Mouse (Mus musculus) hindbrain, embryonic 16.5 days (tissue): Measurements from ENCODE around the gene Cdk12. TPM values are rescaled to one million over a fixed set of nuclear protein-coding genes. Genes with fewer than 3 reads are reported as not detected.

ENCODE experiments used
- microRNA-seq: library from miRNA; unstranded; fragments of <30 nt; microRNA quantifications from one replicate; pipeline ENCODE4, GENCODE M21; 2017
- polyA plus RNA-seq: library from polyadenylated mRNA; unstranded; fragments of >200 nt; fragmentation: Nextera tagmentation; extraction: Ambion mirVana; gene quantifications from 2 replicates; pipeline ENCODE4 v1.2.1, GENCODE M21; 2015

The Cdk12 gene
- polyA plus RNA-seq, 1 experiment from 2014 or later = 6.1 TPM

Small RNAs within 50 kb of the gene (microRNA-seq; reads per million reads assigned to microRNA genes)
- gene Gm27399 (not detected), gene Mir5119 (not detected)

Other genes starting within 250 kb of the Cdk12 start
- 2.1 and 2.8 TPM in 2 replicates for gene Plxdc1, start 216.6 kb upstream of the Cdk12 start, polyA plus RNA-seq
- 7.3 and 7.6 TPM in 2 replicates for gene Arl5c, start 206.9 kb upstream of the Cdk12 start, polyA plus RNA-seq
- gene Cacnb1, start 180.0 kb upstream of the Cdk12 start, polyA plus RNA-seq = 59.6 and 69.0 TPM in 2 replicates
- gene Rpl19, start 176.3 kb upstream of the Cdk12 start, polyA plus RNA-seq = 578 and 612 TPM in 2 replicates
- 7.9 and 9.8 TPM in 2 replicates for gene Stac2, start 149.6 kb upstream of the Cdk12 start, polyA plus RNA-seq
- gene Fbxl20, start 52.7 kb upstream of the Cdk12 start, polyA plus RNA-seq = 20.9 and 26.3 TPM in 2 replicates
- gene Med1, start 9.8 kb upstream of the Cdk12 start, polyA plus RNA-seq = 48.7 and 52.6 TPM in 2 replicates
- 22.9 and 23.4 TPM in 2 replicates for gene Neurod2, start 126.6 kb downstream of the Cdk12 start, polyA plus RNA-seq
- gene Ppp1r1b, start 145.3 kb downstream of the Cdk12 start, polyA plus RNA-seq = 7.7 and 9.3 TPM in 2 replicates
- gene Stard3, start 155.3 kb downstream of the Cdk12 start, polyA plus RNA-seq = 39.0 and 39.9 TPM in 2 replicates
- gene Tcap, start 180.8 kb downstream of the Cdk12 start, polyA plus RNA-seq = 0.16 and 1.7 TPM in 2 replicates
- gene Pnmt, start 183.4 kb downstream of the Cdk12 start, polyA plus RNA-seq = 4.5 and 4.9 TPM in 2 replicates
- 8.2 and 9.3 TPM in 2 replicates for gene Pgap3, start 197.4 kb downstream of the Cdk12 start, polyA plus RNA-seq
- 6.6 and 10.0 TPM in 2 replicates for gene Erbb2, start 209.4 kb downstream of the Cdk12 start, polyA plus RNA-seq
- gene Mien1, start 235.9 kb downstream of the Cdk12 start, polyA plus RNA-seq = 250 and 276 TPM in 2 replicates
- gene Grb7, start 243.3 kb downstream of the Cdk12 start, polyA plus RNA-seq = 1.3 and 2.5 TPM in 2 replicates